Mouse (Mus musculus) small intestine, adult 2 months (tissue): ENCODE results near the gene Rnf181. TPM values are rescaled to one million over a fixed set of nuclear protein-coding genes. Genes with fewer than 3 reads are reported as not detected.

Experiments used
- H3K27ac ChIP-seq: fragments of 200-500 bp; 2 replicates; pipeline ENCODE4 v1.5.1; 2012; ENCODE audit warnings: low read depth, low read length, control low read depth, inconsistent platforms; ENCODE audit not compliant: insufficient read depth
- H3K27me3 ChIP-seq: fragments of 200-500 bp; 2 replicates; pipeline ENCODE4 v1.6.1; 2012; ENCODE audit warnings: mild to moderate bottlenecking, moderate library complexity, low read length, inconsistent platforms; ENCODE audit not compliant: control insufficient read depth, insufficient read depth
- H3K36me3 ChIP-seq: fragments of 200-500 bp; 2 replicates; pipeline ENCODE4 v1.6.1; 2012; ENCODE audit warnings: mild to moderate bottlenecking, low read length, control low read depth, inconsistent platforms; ENCODE audit not compliant: control insufficient read depth, insufficient read depth
- H3K4me1 ChIP-seq: fragments of 200-500 bp; 2 replicates; pipeline ENCODE4 v1.6.1; 2012; ENCODE audit warnings: low read length, inconsistent platforms, mixed read lengths; ENCODE audit not compliant: control insufficient read depth, insufficient read depth, insufficient read length
- H3K4me3 ChIP-seq: fragments of 200-500 bp; 2 replicates; pipeline ENCODE4 v1.5.1; 2012; ENCODE audit warnings: low read depth, mild to moderate bottlenecking, control low read depth, inconsistent platforms, low read length, moderate library complexity
- CTCF ChIP-seq: fragments of 200-500 bp; IDR thresholded peaks from 2 replicates; pipeline ENCODE4 v1.5.1; 2012; ENCODE audit warnings: low read depth, mild to moderate bottlenecking, control low read depth, inconsistent platforms, low read length, moderate library complexity, mixed read lengths; ENCODE audit not compliant: insufficient replicate concordance, insufficient read length; ENCODE audit errors: extremely low read depth
- POLR2A ChIP-seq: fragments of 200-500 bp; IDR thresholded peaks from 2 replicates; pipeline ENCODE4 v1.6.1; 2012; ENCODE audit warnings: low read depth, mild to moderate bottlenecking, control low read depth, inconsistent platforms, low read length, moderate library complexity
- WGBS: fragments of 180-500 bp; shearing (Covaris S2); methylation state at CpG from one replicate; pipeline ENCODE4 v1.1.7; 2018; 5-methylcytosine and 5-hydroxymethylcytosine counted together
- polyA plus RNA-seq: library from polyadenylated mRNA; depleted of rRNA; stranded (reverse); fragments of >200 nt; gene quantifications from 2 replicates; pipeline ENCODE4 v1.2.3, GENCODE M21; 2012

The Rnf181 gene
- polyA plus RNA-seq, 1 experiment: 97.6 TPM

GRCm38 (mm10) chr6:72379377-72380130, 12.8 kb upstream of the Rnf181 start:
- H3K4me3 ChIP-seq: peak overlapping the region; percentile 92
- H3K27me3 ChIP-seq: no peaks in the 10 kb centered on the region
- peaks cover 8% of the 10 kb centered on the region for H3K4me1 ChIP-seq
- no peak for TF ChIP-seq CTCF
- no peak for TF ChIP-seq POLR2A
- 59% methylated on average over 7 of the region's 7 CpGs for WGBS
- no peaks in the 10 kb centered on the region for H3K36me3 ChIP-seq
- peak overlapping the region; percentile 73 for H3K27ac ChIP-seq

GRCm38 (mm10) chr6:72378510-72379234, 11.9 kb upstream of the Rnf181 start:
- WGBS: 93% methylated on average over 8 of the region's 8 CpGs
- Histone ChIP-seq H3K27me3 (no peaks in the 10 kb centered on the region), H3K27ac (no peak overlapping the region), H3K4me1 (peaks cover 14% of the 10 kb centered on the region), H3K4me3 (no peak overlapping the region), H3K36me3 (no peaks in the 10 kb centered on the region)
- no peak for TF ChIP-seq POLR2A
- no peak for TF ChIP-seq CTCF

GRCm38 (mm10) chr6:72374820-72375563, 8.2 kb upstream of the Rnf181 start:
- WGBS: 41% methylated on average over 15 of the region's 15 CpGs
- H3K4me3 ChIP-seq: no peak overlapping the region
- TF ChIP-seq POLR2A: no peak
- TF ChIP-seq CTCF: no peak
- H3K4me1 ChIP-seq: peaks cover 26% of the 10 kb centered on the region
- H3K36me3 ChIP-seq: no peaks in the 10 kb centered on the region
- H3K27ac ChIP-seq: no peak overlapping the region
- H3K27me3 ChIP-seq: no peaks in the 10 kb centered on the region

- Histone ChIP-seq H3K4me1 (peaks cover 24% of the 10 kb centered on the region; the same call in 1 of the 2 replicates), H3K36me3 (no peaks in the 10 kb centered on the region), H3K4me3 (no peak overlapping the region), H3K27me3 (no peaks in the 10 kb centered on the region), H3K27ac (no peak overlapping the region)
- TF ChIP-seq POLR2A: no peak
- no peak for TF ChIP-seq CTCF
- WGBS: 46% methylated on average over 7 of the region's 7 CpGs
Observed at GRCm38 (mm10) chr6:72374206-72374605, 7.5 kb upstream of the Rnf181 start.

- peak overlapping the region; percentile 57 for H3K27ac ChIP-seq
- H3K36me3 ChIP-seq: no peaks in the 10 kb centered on the region
- H3K27me3 ChIP-seq: no peaks in the 10 kb centered on the region
- H3K4me1 ChIP-seq: peaks cover 24% of the 10 kb centered on the region; the same call in 1 of the 2 replicates
- no peak overlapping the region for H3K4me3 ChIP-seq
- TF ChIP-seq CTCF (no peak), POLR2A (no peak)
- 37% methylated on average over 4 of the region's 4 CpGs for WGBS
Observed at GRCm38 (mm10) chr6:72373184-72373583, 6.4 kb upstream of the Rnf181 start.

- H3K36me3 ChIP-seq: no peaks in the 10 kb centered on the region
- no peaks in the 10 kb centered on the region for H3K27me3 ChIP-seq
- no peak overlapping the region for H3K4me3 ChIP-seq
- H3K27ac ChIP-seq: no peak overlapping the region
- 16% methylated on average over 1 of the region's 1 CpGs for WGBS
- no peak for TF ChIP-seq CTCF
- no peak for TF ChIP-seq POLR2A
- peaks cover 24% of the 10 kb centered on the region; the same call in 1 of the 2 replicates for H3K4me1 ChIP-seq
Observed at GRCm38 (mm10) chr6:72371571-72371970, 4.8 kb upstream of the Rnf181 start.
